Comparison of ENCODE assay signal across 8 mouse cellular contexts in the genomic region with DNA sequence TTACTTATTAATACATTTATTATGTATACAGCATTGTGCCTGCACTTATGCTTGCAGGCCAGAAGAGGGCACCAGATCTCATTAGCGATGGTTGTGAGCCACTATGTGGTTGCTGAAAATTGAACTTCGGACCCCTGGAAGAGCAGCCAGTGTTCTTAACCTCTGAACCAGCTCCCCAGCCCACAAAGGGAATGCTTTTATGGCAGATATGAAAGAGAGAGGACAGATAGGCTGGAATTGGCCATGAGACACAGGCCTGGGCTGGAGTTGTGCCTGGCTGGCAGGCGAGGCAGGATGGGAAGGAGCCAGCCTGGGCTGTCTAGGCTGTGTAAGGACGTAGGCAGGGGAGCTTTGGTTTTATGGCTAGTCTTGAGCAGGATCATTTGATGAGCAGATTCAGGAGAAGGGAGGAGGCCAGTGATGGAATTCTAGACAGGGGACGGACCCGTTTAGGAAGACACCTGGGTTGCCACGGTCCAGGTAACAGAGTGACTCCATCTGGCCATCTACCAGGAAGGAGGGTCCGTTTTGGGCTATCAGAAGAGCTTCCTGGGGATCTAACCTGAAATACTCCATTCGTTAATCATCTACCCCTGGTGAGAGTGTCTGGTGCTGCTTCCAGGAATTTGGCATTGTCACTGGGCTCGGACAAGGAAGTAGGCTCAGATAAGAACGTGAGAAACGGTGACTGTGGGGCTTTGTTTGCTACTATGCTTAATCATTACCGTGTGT. TPM values are rescaled to one million over a fixed set of nuclear protein-coding genes. Genes with fewer than 3 reads are reported as not detected.
DNase-seq lines count a peak whose midpoint lies in the region; ATAC-seq and TF ChIP-seq lines count a peak whose summit lies in the region.

No protein-coding gene starts in this region.

- TF ChIP-seq CTCF in bone marrow macrophage, adult 2 months (IDR thresholded peaks at IDR 0.05; ENCODE audit: low read depth, low read length) = peak; percentile 32; the same call in 1 of the 2 replicates
- TF ChIP-seq CTCF in forebrain, postnatal 0 days (IDR thresholded peaks at IDR 0.05; ENCODE audit: low read depth) = peak; percentile 70
- TF ChIP-seq CTCF in kidney, adult 2 months (conservative IDR thresholded peaks at IDR 0.05; ENCODE audit: insufficient read depth, insufficient read length, low read depth, low read length) = peak; percentile 75

- H3K27me3 ChIP-seq in forebrain, postnatal 0 days (ENCODE audit: insufficient read depth, low read length) = no peaks in the 10 kb centered on the region
- H3K27me3 ChIP-seq in kidney, adult 2 months (replicated peaks; ENCODE audit: control insufficient read depth, insufficient read depth, low read length) = no peaks in the 10 kb centered on the region
- H3K27me3 ChIP-seq in lung, embryonic 15.5 days = no peaks in the 10 kb centered on the region

- DNase-seq in lung, adult 18-20 months = peak; percentile 20 to 46
- DNase-seq in lung, postnatal 25 days (ENCODE audit: low spot score) = no peak
- peak; percentile 34 for DNase-seq in forebrain, postnatal 0 days
- DNase-seq in kidney, adult 2 months = peak; percentile 86
- DNase-seq in thymus, postnatal 25 days = peak; percentile 34

- H3K4me2 ChIP-seq in forebrain, postnatal 0 days (ENCODE audit: low read depth) = no peak overlapping the region
- H3K4me2 ChIP-seq in lung, embryonic 15.5 days = peak overlapping the region; percentile 58

- H3K4me1 ChIP-seq in bone marrow macrophage, adult 2 months (ENCODE audit: control insufficient read depth, insufficient read depth, low read length) = peaks cover 19% of the 10 kb centered on the region
- H3K4me1 ChIP-seq in forebrain, postnatal 0 days (ENCODE audit: insufficient read depth) = no peaks in the 10 kb centered on the region; the same call in 1 of the 2 replicates
- H3K4me1 ChIP-seq in kidney, adult 2 months (ENCODE audit: control insufficient read depth, insufficient read depth, low read length) = peaks cover 6% of the 10 kb centered on the region; the same call in 1 of the 2 replicates
- H3K4me1 ChIP-seq in lung, embryonic 15.5 days = peaks cover 14% of the 10 kb centered on the region

- H3K4me3 ChIP-seq in bone marrow macrophage, adult 2 months (ENCODE audit: insufficient read depth, low read length) = no peak overlapping the region
- H3K4me3 ChIP-seq in forebrain, postnatal 0 days (ENCODE audit: low read depth, low read length) = no peak overlapping the region
- H3K4me3 ChIP-seq in kidney, adult 2 months (ENCODE audit: insufficient read depth, low read depth, low read length) = no peak overlapping the region
- H3K4me3 ChIP-seq in lung, embryonic 15.5 days = peak overlapping the region; percentile 92; the same call in 1 of the 2 replicates

- no peak overlapping the region for H3K27ac ChIP-seq in bone marrow macrophage, adult 2 months (ENCODE audit: insufficient read depth, low read depth, low read length)
- no peak overlapping the region for H3K27ac ChIP-seq in forebrain, postnatal 0 days (ENCODE audit: low read depth, low read length)
- H3K27ac ChIP-seq in kidney, adult 2 months (ENCODE audit: insufficient read depth, low read depth, low read length) = peak overlapping the region; percentile 29
- H3K27ac ChIP-seq in lung, embryonic 15.5 days = 0 out of 2 replicates have a peak overlapping the region, but pooled peaks have one; percentile 7

- peak overlapping the region; percentile 84; the same call in 1 of the 2 replicates for H3K9ac ChIP-seq in forebrain, postnatal 0 days
- H3K9ac ChIP-seq in lung, embryonic 15.5 days = no peak overlapping the region

- no peaks in the 10 kb centered on the region for H3K9me3 ChIP-seq in forebrain, postnatal 0 days (ENCODE audit: low read length)
- H3K9me3 ChIP-seq in lung, embryonic 15.5 days = no peaks in the 10 kb centered on the region

- H3K36me3 ChIP-seq in forebrain, postnatal 0 days (ENCODE audit: insufficient read depth) = peaks cover 20% of the 10 kb centered on the region
- peaks cover 2% of the 10 kb centered on the region; the same call in 1 of the 2 replicates for H3K36me3 ChIP-seq in kidney, adult 2 months (ENCODE audit: control insufficient read depth, insufficient read depth, low read length)
- peaks cover 21% of the 10 kb centered on the region for H3K36me3 ChIP-seq in lung, embryonic 15.5 days

- ATAC-seq in forebrain, postnatal 0 days = no peak
- no peak for ATAC-seq in lung, embryonic 15.5 days (ENCODE audit: borderline replicate concordance, extremely low read depth, low FRiP score, low TSS enrichment)
- no peak for ATAC-seq in inflammation-experienced regulatory T-cells, adult 6 months

- TF ChIP-seq POLR2A in bone marrow macrophage, adult 2 months (IDR thresholded peaks at IDR 0.05; ENCODE audit: borderline replicate concordance, low read depth, low read length) = no peak
- TF ChIP-seq POLR2A in kidney, adult 2 months (IDR thresholded peaks at IDR 0.05; ENCODE audit: low read depth, low read length) = no peak

- 51% methylated on average over 13 of the region's 13 CpGs for WGBS in forebrain, postnatal 0 days
- WGBS in kidney, adult 2 months = 27% methylated on average over 13 of the region's 13 CpGs
- WGBS in lung, embryonic 15.5 days = 34% methylated on average over 13 of the region's 13 CpGs

RNA-seq across cellular contexts. Expression of a gene that starts 1.0 kb away (rescaled TPM):
- 4.4 and 4.6 TPM in 2 replicates for polyA plus RNA-seq in bone marrow macrophage, adult 2 months (2012; ENCODE audit: insufficient read depth, insufficient read length, missing spikeins)
- total RNA-seq in forebrain, postnatal 0 days (2014; rRNA removed) = 7.5 and 11.9 TPM in 2 replicates
- 2.3 and 2.4 TPM in 2 replicates for polyA plus RNA-seq in forebrain, postnatal 0 days (2015; fragmentation: Nextera tagmentation; extraction: Ambion mirVana)
- 7.2 and 7.3 TPM in 2 replicates for polyA plus RNA-seq in kidney, adult 2 months (2012; rRNA removed)
- 2.9 and 3.1 TPM in 2 replicates for polyA plus RNA-seq in lung, embryonic 15.5 days (2015; fragmentation: Nextera tagmentation; extraction: Ambion mirVana)
- polyA plus RNA-seq in inflammation-experienced regulatory T-cells, adult 6 months (2017; shearing (Covaris generic)) = under 1 TPM; 0.31 to 0.95 (median 0.64) TPM

RNA-seq across cellular contexts. Expression of a gene that starts 13.2 kb away (rescaled TPM):
- polyA plus RNA-seq in bone marrow macrophage, adult 2 months (2012; ENCODE audit: insufficient read depth, insufficient read length, missing spikeins) = not detected in 2 replicates
- 0.62 and 1.3 TPM in 2 replicates for total RNA-seq in forebrain, postnatal 0 days (2014; rRNA removed)
- polyA plus RNA-seq in forebrain, postnatal 0 days (2015; fragmentation: Nextera tagmentation; extraction: Ambion mirVana) = 1.5 and 1.7 TPM in 2 replicates
- 8.1 and 9.7 TPM in 2 replicates for polyA plus RNA-seq in kidney, adult 2 months (2012; rRNA removed)
- polyA plus RNA-seq in lung, embryonic 15.5 days (2015; fragmentation: Nextera tagmentation; extraction: Ambion mirVana) = 10.4 and 11.8 TPM in 2 replicates
- polyA plus RNA-seq in inflammation-experienced regulatory T-cells, adult 6 months (2017; shearing (Covaris generic)) = under 1 TPM; 0.14 to 0.44 (median 0.37) TPM

RNA-seq across cellular contexts. Expression of a gene that starts 14.0 kb away (rescaled TPM):
- polyA plus RNA-seq in bone marrow macrophage, adult 2 months (2012; ENCODE audit: insufficient read depth, insufficient read length, missing spikeins) = not detected in 2 replicates
- 0.46 and 2.8 TPM in 2 replicates for total RNA-seq in forebrain, postnatal 0 days (2014; rRNA removed)
- polyA plus RNA-seq in forebrain, postnatal 0 days (2015; fragmentation: Nextera tagmentation; extraction: Ambion mirVana) = 6.0 and 9.1 TPM in 2 replicates
- 0.26 TPM in 1 of 2 replicates, not detected in the other for polyA plus RNA-seq in kidney, adult 2 months (2012; rRNA removed)
- polyA plus RNA-seq in lung, embryonic 15.5 days (2015; fragmentation: Nextera tagmentation; extraction: Ambion mirVana) = not detected in 2 replicates
- polyA plus RNA-seq in inflammation-experienced regulatory T-cells, adult 6 months (2017; shearing (Covaris generic)) = not detected

RNA-seq across cellular contexts. Expression of a gene that starts 21.2 kb away (rescaled TPM):
- not detected in 2 replicates for polyA plus RNA-seq in bone marrow macrophage, adult 2 months (2012; ENCODE audit: insufficient read depth, insufficient read length, missing spikeins)
- 0.24 TPM in 1 of 2 replicates, not detected in the other for total RNA-seq in forebrain, postnatal 0 days (2014; rRNA removed)
- polyA plus RNA-seq in forebrain, postnatal 0 days (2015; fragmentation: Nextera tagmentation; extraction: Ambion mirVana) = not detected in 2 replicates
- polyA plus RNA-seq in kidney, adult 2 months (2012; rRNA removed) = 1.1 and 1.3 TPM in 2 replicates
- not detected in 2 replicates for polyA plus RNA-seq in lung, embryonic 15.5 days (2015; fragmentation: Nextera tagmentation; extraction: Ambion mirVana)
- under 1 TPM in 2 of 3 experiments, not detected in 1; 0.28 TPM for polyA plus RNA-seq in inflammation-experienced regulatory T-cells, adult 6 months (2017; shearing (Covaris generic))

RNA-seq across cellular contexts. Expression of a gene that starts 21.3 kb away (rescaled TPM):
- not detected in 2 replicates for polyA plus RNA-seq in bone marrow macrophage, adult 2 months (2012; ENCODE audit: insufficient read depth, insufficient read length, missing spikeins)
- total RNA-seq in forebrain, postnatal 0 days (2014; rRNA removed) = not detected in 2 replicates
- polyA plus RNA-seq in forebrain, postnatal 0 days (2015; fragmentation: Nextera tagmentation; extraction: Ambion mirVana) = not detected in 2 replicates
- 2.1 and 2.3 TPM in 2 replicates for polyA plus RNA-seq in kidney, adult 2 months (2012; rRNA removed)
- 0.15 TPM in 1 of 2 replicates, not detected in the other for polyA plus RNA-seq in lung, embryonic 15.5 days (2015; fragmentation: Nextera tagmentation; extraction: Ambion mirVana)
- 1 to 10 TPM in 1 of 3 experiments, under 1 TPM in 1, not detected in 1; 0.36 to 1.1 TPM for polyA plus RNA-seq in inflammation-experienced regulatory T-cells, adult 6 months (2017; shearing (Covaris generic))

Comparison
In these comparisons a context has a peak if more than half of its experiments do, and no peak if none do; other contexts are left out.
1. H3K27ac ChIP-seq: peak in kidney, adult 2 months (single experiment) and lung, embryonic 15.5 days (single experiment); none in bone marrow macrophage, adult 2 months (single experiment) and forebrain, postnatal 0 days (single experiment).
2. Peak in every context shown above with its lines, with median percentiles within 50 percentile points of each other: CTCF ChIP-seq.